Mouse (Mus musculus) brain, embryonic 14.5 days (tissue): ENCODE data around the gene Ptprc.

Source experiments
- CTCF ChIP-seq: fragments of 200-500 bp; IDR thresholded peaks from 2 replicates; pipeline ENCODE4 v1.5.1; 2012; ENCODE audit warnings: inconsistent platforms, mild to moderate bottlenecking, moderate library complexity, borderline replicate concordance; ENCODE audit not compliant: insufficient read depth, insufficient read length; ENCODE audit errors: extremely low read depth
- POLR2A ChIP-seq: fragments of 200-500 bp; IDR thresholded peaks from 2 replicates; pipeline ENCODE4 v1.6.1; 2012; ENCODE audit warnings: mild to moderate bottlenecking, inconsistent platforms, borderline replicate concordance; ENCODE audit not compliant: poor library complexity, insufficient read depth, insufficient read length, severe bottlenecking; ENCODE audit errors: extremely low read depth

DNA sequence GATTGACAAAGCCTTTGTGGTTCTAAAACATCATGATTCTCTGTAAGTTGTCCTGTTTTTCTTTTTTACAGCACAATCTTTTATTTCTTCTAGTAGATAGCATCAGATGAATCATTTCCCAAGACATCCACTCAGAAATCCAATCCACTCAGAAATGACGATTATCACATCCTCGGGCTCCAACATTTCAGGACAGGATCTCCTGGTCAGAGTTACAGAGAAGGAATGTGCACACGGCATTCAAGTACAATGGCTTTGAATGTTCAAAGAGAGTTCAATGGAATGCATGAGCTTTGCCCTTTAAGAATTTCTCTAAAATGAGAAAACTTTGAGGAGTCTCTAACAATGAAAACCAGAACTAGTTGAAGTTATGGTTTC, 152.6 kb downstream of the Ptprc start:
- TF ChIP-seq POLR2A (no peak), CTCF (no peak)
